Mouse (Mus musculus) sigmoid colon, adult 10 weeks (tissue): ENCODE data around the gene Nppa. TPM values are rescaled to one million over a fixed set of nuclear protein-coding genes. Genes with fewer than 3 reads are reported as not detected.

ENCODE experiments used
- polyA plus RNA-seq: library from polyadenylated mRNA; stranded (reverse); fragments of 350-450 nt; fragmentation: Illumina TruSeq; extraction: RNeasy Lipid Tissue Mini Kit (QIAGEN cat#74804); gene quantifications from one replicate; pipeline ENCODE4 v1.2.3, GENCODE M21; 2014; ENCODE audit warnings: low read depth, low replicate concordance

The Nppa gene
- polyA plus RNA-seq: not detected

DNA sequence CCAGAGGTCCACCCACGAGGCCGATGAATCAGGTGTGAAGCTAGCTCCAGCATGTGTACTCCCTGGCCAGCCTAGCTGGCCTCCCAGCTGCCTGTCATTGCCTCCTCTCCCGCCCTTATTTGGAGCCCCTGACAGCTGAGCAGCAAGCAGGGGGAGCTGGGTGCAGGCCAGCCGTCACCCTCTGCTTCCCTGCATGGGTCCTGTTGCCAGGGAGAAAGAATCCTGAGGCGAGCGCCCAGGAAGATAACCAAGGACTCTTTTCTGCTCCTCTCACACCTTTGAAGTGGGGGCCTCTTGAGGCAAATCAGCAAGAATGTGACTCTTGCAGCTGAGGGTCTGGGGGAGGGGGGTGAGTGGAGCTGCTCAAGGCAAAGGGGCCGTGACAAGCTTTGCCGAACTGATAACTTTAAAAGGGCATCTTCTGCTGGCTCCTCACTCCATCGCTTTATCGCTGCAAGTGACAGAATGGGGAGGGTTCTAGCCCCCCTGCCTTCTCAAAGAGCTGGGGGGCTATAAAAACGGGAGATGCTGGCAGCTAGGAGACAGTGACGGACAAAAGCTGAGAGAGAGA is at the start of gene Nppa:
Gene Nppa, plus strand, starts transcription at position 521 of the 571 bp plus-strand sequence.

DNA sequence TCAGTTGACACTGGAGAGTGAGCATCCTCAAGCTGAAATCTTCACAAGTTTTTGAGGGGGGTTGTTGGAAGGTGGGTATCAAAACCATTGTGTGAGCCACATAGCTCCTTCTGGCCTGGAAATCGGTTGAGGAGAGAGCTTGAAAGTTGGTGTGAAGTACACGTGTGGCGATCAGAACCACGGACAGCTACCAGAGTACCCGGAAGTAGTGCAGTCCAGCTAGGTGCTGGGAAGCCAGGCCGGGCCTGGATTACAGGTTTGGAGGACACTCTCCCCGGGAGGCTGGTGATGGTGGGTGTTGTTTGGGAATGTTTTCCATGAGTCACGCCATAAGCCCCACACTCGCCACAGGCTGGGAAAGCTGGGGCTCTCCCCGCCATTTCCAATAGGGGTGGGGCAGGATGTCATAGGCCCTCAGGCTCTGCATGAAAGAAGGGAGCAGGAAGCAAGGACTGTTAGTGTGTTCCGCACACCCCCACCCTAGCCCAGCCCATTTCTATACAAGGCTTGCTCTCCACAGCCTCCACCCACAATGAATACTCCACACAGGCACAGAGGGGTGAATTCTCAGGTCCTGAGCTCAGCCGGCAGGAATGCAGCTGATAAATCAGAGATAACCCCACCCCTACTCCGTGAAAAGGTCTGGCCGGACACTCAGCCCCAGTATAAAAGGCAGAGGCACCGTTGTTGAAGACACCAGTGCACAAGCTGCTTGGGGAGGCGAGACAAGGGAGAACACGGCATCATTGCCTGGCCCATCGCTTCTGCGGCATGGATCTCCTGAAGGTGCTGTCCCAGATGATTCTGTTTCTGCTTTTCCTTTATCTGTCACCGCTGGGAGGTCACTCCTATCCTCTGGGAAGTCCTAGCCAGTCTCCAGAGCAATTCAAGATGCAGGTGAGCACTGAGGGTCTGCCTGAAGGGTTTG is 15.1 kb upstream of the Nppa start, which contains the start of gene Nppb:
Gene Nppb, plus strand, starts transcription at position 584 of the 928 bp plus-strand sequence.

DNA sequence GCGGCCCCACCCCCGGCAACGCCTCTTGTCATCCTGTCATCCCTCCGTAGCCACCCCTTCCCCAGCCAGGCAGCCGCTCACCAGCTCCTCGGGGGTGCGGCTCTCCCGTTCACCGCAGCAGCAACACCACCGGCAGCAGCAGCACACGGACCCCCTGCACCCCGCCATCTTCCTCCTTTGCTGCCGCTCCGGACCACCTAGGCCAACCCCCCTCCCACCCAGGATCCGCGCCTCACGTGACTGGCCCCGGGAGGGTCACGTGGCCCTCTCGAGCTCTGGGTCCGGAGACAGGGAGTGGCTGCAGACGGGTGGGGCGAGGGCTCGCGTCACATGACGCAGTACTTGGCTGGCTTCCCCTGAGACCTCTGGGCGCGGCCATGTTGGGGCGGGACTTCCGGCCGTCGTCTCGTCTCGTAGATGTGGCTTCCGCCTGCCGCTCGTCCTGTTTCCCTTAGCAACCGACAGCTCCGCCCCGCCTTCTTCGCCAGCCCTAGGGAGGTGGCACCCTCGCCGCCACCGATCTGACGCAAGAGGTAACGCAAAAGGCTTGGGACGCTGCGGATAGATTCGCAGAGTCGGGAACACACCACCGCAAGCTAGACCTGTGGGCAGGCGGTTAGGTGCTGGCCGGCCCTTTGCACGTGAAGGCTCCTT is 38.2 kb downstream of the Nppa start, which contains the start of the genes Clcn6 and Mthfr:
Gene Clcn6, minus strand, starts transcription at position 222 of the 654 bp plus-strand sequence.
Gene Mthfr, plus strand, starts transcription at position 478 of the 654 bp plus-strand sequence.

Other genes with a start within 250 kb of the Nppa start
- 110 TPM for gene Zfp984, start 190.9 kb upstream of the Nppa start, polyA plus RNA-seq
- 28.7 TPM for gene Zfp933, start 152.4 kb upstream of the Nppa start, polyA plus RNA-seq
- gene Miip, start 131.9 kb upstream of the Nppa start, polyA plus RNA-seq: 1.2 TPM
- gene Fv1, start 131.7 kb upstream of the Nppa start, polyA plus RNA-seq: 10.1 TPM
- 21.8 TPM for gene Mfn2, start 96.0 kb upstream of the Nppa start, polyA plus RNA-seq
- gene Plod1, start 64.0 kb upstream of the Nppa start, polyA plus RNA-seq: 1.1 TPM
- gene 2510039O18Rik, start 59.8 kb upstream of the Nppa start, polyA plus RNA-seq: 16.7 TPM
- not detected for gene Nppb, start 14.9 kb upstream of the Nppa start, polyA plus RNA-seq
- 2.4 TPM for gene Clcn6, start 38.1 kb downstream of the Nppa start, polyA plus RNA-seq
- 2.0 TPM for gene Mthfr, start 38.4 kb downstream of the Nppa start, polyA plus RNA-seq
- 11.2 TPM for gene Agtrap, start 87.3 kb downstream of the Nppa start, polyA plus RNA-seq
- 1.2 TPM for gene Mad2l2, start 129.7 kb downstream of the Nppa start, polyA plus RNA-seq
- 0.16 TPM for gene Draxin, start 130.0 kb downstream of the Nppa start, polyA plus RNA-seq
- gene Fbxo6, start 151.4 kb downstream of the Nppa start, polyA plus RNA-seq: 0.88 TPM
- 1.6 TPM for gene Fbxo44, start 159.8 kb downstream of the Nppa start, polyA plus RNA-seq
- not detected for gene Fbxo2, start 159.9 kb downstream of the Nppa start, polyA plus RNA-seq